14 mouse cellular contexts compared by ENCODE assay signal in the genomic region with DNA sequence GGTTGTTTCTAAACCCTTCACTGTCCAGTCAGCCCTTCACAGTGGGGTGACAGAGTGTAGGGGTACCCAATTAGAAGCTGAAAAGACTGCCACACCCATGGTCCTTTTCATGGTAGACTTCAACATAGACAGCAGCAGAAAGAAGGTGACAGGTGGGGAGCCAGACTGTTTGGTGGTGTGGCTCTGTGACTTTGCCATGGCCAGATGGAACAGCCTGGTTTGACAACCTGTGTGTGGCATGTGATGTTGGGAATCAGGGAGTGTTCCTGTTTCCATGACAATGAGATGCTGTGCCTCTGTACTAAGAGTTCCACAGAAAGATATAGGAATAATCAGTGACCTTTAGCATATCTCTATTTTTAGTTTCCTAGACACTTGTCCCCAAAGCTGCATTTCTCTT.
A peak's percentile ranks its signal among the peaks of the same experiment; 100 is the strongest.
DNase-seq lines count a peak whose midpoint lies in the region.
"Had no signal": no experiment of that assay in that cellular context is flagged by ENCODE, and none has a peak within 500 bp of the region (broad histone marks: within the 10 kb centered on the region; RNA-seq: fewer than 3 reads in every experiment).

No protein-coding gene starts in this region.

- intact Hi-C loops in gastrocnemius, postnatal 14 days (cut with DNase I; ENCODE audit: low total_unique reads), result no loop called here

- peak; percentile 94 for DNase-seq in brain, adult 2 months (ENCODE audit: low read depth, low spot score)
- peak; percentile 62 to 74 for DNase-seq in cerebellum, adult 18-20 months
- peak; percentile 64 to 69 for DNase-seq in cerebellum, postnatal 25 days
- peak; percentile 49 for DNase-seq in layer of hippocampus, adult 9-10 months (ENCODE audit: low spot score)
- DNase-seq in right cerebral cortex, postnatal 25 days, result no peak
- DNase-seq in spleen, adult 12 weeks (ENCODE audit: low spot score), result no peak
- DNase-seq in gastrocnemius, postnatal 14 days, result no peak
- DNase-seq: adrenal gland, adult 8-10 months; gastrocnemius, postnatal 10 days; heart, adult 2 months; heart, postnatal 4 days; kidney, postnatal 4 days; lung, embryonic 14.5 days; thymus, postnatal 25 days had no signal

Comparison
In these comparisons a context has a peak if more than half of its experiments do, and no peak if none do; other contexts are left out.
1. DNase-seq: peak in brain, adult 2 months (single experiment), cerebellum, adult 18-20 months (2 of 2), cerebellum, postnatal 25 days (2 of 2) and layer of hippocampus, adult 9-10 months (single experiment); none in right cerebral cortex, postnatal 25 days (single experiment), spleen, adult 12 weeks (single experiment) and gastrocnemius, postnatal 14 days (single experiment).